Mouse (Mus musculus) kidney, adult 8-10 months (tissue): ENCODE results near the gene Eps8.

Experiments used
- DNase-seq, 2 experiments: peaks; one replicate each; pipeline ENCODE4 v3.0.0; 2022

The Eps8 gene

DNA sequence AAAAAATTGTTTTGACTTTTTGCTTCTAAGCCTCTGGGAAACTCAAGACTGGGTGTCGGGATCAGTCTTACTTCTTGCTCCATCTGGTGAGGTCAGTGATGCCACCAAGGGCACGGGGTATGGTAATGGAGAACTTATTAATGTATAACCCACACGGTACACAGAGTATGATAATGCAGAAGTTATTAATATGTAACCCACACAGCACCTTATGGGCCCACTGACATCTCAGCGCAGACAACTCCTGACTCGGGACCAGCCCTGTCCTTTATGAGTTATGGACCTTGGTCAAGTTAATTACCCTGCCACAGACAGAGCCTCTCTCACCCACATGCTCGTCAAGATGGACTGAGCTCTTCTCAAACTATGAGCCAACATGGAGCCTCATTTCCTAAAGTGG, 89.2 kb downstream of the Eps8 start:
- DNase-seq, result peak in 1 of 2 experiments; percentile 63

GRCm38 (mm10) chr6:137560358-137560859, 94.3 kb downstream of the Eps8 start:
- peak; percentile 42 to 70 for DNase-seq

- DNase-seq, result peak; percentile 54 to 60
Observed at GRCm38 (mm10) chr6:137558840-137559239, 95.8 kb downstream of the Eps8 start.

DNA sequence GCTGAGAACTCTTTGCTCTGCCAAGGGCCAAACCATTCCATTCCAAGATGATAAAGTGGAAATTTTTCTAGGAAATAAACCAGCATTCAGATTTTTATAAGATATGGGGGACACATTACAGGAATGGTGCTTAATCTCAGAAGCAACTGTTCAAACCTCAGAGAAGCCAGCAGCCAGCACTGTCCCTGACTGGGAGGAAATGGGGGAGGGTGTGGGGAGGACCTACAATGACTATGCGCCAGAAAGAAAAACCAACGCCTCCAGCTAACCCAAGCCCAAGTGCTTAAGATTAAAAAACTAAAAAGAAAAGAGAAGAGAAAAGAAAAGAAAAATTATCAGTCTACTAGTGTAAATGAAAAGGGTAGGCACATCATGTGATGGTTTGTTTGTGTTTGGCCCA, 97.0 kb downstream of the Eps8 start:
- no peak for DNase-seq

- no peak for DNase-seq
Observed at GRCm38 (mm10) chr6:137557159-137557558, 97.5 kb downstream of the Eps8 start.

GRCm38 (mm10) chr6:137556636-137557035, 98.0 kb downstream of the Eps8 start:
- no peak for DNase-seq

DNA sequence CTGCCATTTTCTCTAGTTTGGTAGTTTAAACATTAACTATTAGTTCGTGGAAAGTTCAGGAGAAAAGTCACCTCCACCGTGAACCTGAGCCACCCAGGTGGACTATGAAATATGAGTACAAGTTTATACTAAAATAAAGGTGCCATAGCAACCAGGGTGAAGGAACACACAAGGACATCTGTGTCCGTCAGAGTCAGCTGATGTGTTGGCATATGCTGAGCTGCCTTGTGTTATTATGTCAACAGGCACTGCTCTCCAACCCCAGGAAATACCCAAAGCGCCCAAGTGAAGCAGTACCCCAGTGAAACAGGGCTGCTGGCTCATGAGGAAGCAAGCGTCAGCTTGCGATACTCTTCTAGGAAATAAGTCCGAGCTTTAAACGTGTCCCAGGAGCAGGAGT, 104.5 kb downstream of the Eps8 start:
- peak; percentile 50 to 78 for DNase-seq

DNA sequence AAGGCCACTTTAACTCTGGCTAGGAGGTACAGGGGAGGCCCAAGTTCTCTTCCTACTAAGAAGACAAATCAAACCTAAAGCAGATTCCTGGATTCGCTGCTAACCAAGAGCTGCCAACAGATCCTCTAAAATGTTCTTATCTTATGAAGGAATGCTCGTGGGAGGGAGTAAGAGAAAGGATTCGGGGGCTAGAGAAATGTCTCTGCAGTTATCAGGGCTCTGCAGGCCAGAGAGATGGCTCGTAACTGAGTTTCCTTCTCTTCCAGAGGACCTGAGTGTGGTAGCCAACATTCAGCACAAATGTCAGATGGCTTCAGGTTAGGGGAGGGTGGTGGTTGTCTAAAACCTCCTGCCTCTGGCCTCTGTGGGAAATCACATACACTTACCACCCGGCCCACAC, 106.1 kb downstream of the Eps8 start:
- no peak for DNase-seq

GRCm38 (mm10) chr6:137547555-137547954, 107.1 kb downstream of the Eps8 start:
- no peak for DNase-seq

GRCm38 (mm10) chr6:137546101-137546500, 108.6 kb downstream of the Eps8 start:
- no peak for DNase-seq

DNA sequence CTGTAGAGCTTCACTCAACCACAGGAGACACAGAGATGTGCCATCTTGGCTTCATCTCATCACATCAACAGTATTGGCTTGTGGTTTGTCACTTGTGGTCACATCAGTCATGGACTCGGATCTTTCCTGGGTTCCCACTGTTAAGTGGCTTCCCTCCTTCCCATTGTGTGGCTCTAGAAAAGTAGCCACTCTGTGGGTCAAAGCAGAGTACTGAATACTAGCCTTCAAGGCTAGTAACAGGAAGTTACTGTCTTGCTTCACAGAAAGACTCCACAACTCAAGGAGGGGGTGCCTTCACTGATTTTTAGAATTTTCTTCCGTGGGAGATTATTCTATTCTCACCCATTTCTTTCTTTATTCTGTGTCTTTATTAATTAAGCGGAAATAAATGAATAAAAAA, 109.3 kb downstream of the Eps8 start:
- DNase-seq, result no peak

DNA sequence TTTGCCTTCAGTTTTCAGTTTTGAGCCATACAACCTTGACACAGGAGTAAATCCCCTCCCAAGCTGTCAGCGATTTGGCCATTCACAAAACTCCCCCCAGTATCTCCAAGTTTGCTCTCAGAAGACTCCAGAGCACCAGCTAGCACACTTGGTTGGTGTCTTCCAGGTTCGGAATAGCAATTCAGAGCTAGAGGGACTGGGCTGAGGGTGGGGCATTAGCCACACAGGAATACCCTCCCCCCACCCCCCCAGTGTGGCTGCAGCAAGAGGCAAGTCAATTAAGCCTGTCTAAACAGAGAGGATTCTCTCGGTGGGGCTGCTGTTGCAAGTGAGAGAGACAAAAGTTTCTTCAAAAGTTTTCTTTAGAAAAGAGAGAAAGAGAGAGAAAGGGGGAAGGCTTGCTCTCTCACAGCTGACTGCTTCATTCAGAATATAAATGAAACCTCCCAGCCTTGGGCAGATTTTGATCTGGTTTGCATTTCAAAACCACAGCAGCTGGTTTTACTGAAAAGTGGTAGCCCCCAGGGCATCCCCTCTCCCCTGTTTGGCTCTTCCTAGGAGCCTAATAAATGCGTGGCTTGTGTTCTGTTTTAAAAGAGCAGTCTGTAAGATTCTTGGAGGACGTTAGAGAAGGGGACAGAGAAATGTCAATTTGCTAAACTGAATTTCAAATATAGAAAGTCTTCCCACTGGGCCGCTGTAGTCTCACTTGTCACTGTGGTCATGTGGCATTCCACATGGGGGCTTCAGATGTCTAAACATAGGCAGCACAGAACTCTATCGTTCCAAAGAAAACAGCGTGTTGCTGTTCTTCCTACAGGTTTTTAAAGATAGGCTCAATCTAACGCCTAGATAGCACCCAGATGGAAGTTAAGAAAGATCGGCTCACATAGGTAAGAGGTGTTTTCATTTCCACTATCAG, 112.2 kb downstream of the Eps8 start:
- no peak for DNase-seq

GRCm38 (mm10) chr6:137541216-137542176, 113.2 kb downstream of the Eps8 start:
- no peak for DNase-seq

GRCm38 (mm10) chr6:137540800-137541199, 113.9 kb downstream of the Eps8 start:
- DNase-seq, result no peak

DNA sequence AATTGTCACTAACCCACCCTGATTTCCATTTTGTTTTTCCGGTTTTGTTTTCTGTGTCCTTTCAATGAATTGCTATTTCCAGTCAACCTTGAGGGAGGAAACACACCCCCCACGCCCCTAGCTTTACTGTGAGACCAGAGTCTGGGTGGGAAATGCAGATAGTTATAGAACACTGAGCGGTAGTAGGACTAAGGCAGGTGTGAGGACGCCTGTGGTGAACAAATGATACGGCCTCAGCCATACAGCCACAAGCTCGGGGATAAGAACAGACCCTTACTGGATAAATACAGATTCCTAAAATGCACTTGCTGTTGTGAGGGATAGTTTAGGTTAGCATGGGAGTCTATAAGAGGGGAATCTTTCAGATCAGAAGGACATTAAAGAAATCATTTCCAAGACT, 114.3 kb downstream of the Eps8 start:
- DNase-seq, result no peak

DNA sequence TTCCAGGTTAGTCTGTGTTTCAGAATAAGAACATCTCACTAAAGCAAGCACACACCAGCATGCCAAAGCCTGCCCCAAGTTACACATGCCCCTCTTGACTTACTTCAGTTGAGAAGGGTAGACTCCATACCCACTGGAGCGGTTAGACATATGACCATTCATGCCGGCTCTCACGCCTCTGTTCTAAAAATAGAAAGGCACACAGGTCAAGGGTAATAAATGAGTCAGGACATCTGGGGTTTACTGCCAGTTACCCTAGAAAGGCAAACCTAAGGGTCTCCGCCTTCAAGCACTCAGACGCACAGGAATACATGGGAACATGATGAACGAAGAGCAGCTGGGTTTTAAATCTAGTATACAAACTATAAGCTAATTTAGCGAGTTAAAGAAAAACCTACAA, 115.5 kb downstream of the Eps8 start:
- DNase-seq, result peak in 1 of 2 experiments; percentile 53

- DNase-seq, result no peak
Observed at GRCm38 (mm10) chr6:137532758-137533157, 121.9 kb downstream of the Eps8 start.

DNA sequence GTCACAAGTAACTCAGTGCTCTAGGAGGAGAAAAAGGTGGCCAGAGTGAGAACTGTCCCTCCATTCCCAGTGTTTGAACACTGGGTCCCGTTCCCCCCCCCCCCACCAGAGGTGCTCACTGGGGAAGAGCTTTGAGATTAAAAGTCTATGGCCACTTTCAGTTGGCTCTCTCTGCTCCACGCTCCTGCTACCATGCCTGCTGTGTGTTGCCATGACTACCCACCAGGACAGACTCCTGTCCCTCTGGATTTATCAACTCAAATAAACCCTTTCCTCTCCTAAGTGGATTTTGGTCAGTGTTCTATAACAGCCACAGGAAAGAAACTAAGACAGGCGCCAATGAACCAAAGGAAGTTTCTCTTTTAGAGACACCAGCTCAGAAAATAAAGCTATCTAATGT, 128.9 kb downstream of the Eps8 start:
- DNase-seq, result no peak

- DNase-seq, result no peak
Observed at GRCm38 (mm10) chr6:137520343-137520704, 134.4 kb downstream of the Eps8 start.

DNA sequence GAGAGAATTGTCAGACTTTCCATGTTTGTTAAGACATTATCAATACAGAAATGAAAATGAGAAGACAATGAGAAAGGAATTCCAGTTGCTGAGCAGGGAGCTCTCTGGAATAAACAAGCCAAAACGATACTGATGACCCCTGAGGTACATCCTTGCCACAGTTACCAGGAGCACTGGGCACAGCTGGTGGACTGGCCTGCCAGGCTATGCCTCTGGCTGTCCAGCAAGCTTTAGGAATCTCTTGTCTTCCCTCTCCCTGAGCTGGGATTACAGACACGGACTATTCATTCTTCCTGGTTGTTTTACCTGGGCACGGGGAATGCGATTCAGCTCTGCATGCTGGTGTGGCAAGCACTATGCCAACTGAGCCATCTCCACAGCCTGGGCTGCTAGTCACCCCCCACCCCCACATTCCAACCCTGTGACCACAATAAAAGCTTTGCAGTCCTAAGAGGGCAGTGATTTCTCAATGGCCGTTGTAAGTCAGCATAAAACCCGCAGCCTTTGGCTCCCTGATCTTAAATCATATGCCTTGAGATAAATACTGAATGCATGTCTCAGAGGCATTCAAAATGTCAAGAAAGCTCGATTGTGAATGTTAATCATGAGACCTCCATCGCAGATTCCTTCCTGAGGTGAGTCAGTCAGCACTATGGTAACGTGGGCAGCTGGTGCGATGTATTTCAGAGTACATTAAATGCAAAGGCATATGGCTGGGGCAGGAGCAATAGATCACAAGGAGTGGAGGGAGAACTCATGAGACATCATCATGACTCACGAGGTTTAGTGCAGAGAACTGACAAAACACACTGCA, 134.9 kb downstream of the Eps8 start:
- no peak for DNase-seq

DNA sequence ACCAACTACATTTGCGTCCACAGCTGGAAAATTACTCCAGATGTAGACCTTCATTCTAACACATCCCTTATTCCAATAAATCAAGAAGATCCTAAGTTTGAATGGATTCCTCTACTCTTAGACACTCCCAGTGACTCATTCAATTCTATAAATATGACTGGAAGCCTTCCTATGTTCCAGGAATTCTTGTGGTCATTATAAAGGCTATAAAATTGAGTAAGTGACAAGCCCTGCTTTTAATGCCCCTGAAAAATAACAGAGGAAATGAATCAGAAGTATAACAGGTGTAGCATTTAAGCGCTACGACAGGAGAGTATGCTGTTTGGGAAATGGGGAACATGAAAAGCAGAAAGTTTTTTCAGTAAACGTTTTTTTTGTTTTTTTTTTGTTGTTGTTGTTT, 139.8 kb downstream of the Eps8 start:
- DNase-seq, result no peak

GRCm38 (mm10) chr6:137512753-137513152, 141.9 kb downstream of the Eps8 start:
- no peak for DNase-seq
